Mouse (Mus musculus): ENCODE results near the gene Tfap4. TPM values are rescaled to one million over a fixed set of nuclear protein-coding genes. Genes with fewer than 3 reads are reported as not detected.
"Not testable (repeated sequence)": the region's sequence is repeated elsewhere in the genome, so short reads cannot be mapped to it uniquely, and the experiment has no call there.

Tfap4 gene
- polyA plus RNA-seq, 1 experiment from 2014 or later, result 32.6 TPM

DNA sequence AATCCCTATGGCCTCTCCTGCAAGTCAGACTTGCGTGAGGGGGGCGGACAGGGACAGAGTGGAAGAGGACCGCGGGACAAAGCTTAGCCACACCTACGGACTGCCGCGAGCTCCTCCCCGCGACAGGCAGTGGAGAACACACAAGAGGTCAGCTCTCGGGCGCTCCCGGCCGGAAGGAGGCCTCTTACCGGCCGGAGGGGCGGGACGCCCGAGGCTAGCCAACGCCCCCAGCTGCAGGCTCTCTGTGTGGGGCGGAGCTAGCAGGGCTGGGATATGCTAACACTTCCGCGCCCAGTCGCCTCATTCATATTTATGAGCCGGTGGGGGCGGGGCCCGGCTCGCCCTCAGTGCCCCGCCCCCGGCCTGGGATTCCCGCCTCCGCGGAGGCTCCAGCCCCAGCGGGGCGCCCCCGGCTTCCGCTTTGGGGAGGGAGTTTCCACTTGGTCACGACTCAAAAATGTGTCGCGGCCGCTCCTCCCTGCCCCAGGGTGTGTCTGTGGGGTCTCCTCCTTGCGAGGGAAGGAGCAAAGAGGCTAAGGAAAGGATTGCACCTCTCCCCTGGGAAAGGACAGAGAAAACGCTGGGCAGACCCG, 27.0 kb upstream of the Tfap4 start:
- peak overlapping the region; percentile 90 for H3K27ac ChIP-seq (replicated peaks)
- peaks cover 13% of the 10 kb centered on the region for H3K36me3 ChIP-seq
- peaks cover 24% of the 10 kb centered on the region for H3K4me1 ChIP-seq
- WGBS, result under 1% methylated on average over 43 of the region's 43 CpGs
- no peaks in the 10 kb centered on the region for H3K9me3 ChIP-seq (replicated peaks)
- H3K4me3 ChIP-seq, result peak overlapping the region; percentile 50
- H3K27me3 ChIP-seq (ENCODE audit: low read depth, poor library complexity, severe bottlenecking), result no peaks in the 10 kb centered on the region
- DNase-seq (ENCODE audit: low spot score), result peak; percentile 98

DNA sequence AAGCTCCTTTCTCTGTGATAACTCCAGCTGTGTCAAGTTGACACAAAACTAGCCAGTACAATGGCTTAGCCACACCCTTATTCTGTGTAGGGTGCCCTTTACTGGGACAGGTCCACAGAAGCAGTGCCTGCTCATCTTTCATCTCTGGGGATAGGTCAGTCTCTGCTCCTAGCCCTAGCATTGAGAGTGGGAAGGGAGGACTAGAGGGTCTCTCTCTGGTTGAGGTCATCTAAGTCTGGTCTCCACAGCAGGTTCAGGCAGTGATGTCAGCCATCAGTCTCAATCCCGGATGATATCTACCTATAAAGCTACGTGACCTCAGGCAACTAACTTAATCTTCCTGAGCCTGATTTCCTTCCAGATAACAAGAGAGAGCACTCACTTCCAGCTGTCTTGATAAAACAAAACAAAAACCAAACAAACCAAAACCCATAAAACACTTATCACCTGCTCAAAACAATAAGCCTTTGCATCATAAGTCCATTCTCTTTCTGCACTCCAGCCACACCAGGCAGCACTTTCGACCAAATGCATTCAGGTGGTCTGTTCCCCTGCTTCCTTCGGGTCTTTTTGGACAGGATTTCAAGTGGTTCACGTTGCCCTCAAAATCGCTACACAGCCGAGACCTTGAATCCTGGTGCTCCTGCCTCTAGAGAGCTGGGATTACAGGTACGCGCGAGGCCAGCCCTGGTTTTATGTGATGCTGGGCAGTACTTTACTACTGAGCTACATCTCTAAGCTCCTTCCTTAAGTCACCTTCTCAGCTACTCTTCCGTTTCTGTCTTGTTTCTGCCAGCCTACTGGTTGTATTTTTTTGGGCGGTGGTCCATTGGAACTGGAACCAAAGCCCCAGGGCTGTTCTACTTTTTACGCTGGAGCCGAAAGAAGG, 26.2 kb upstream of the Tfap4 start:
- Histone ChIP-seq H3K4me1 (peaks cover 24% of the 10 kb centered on the region), H3K9me3 (replicated peaks) (no peaks in the 10 kb centered on the region), H3K27ac (replicated peaks) (peak overlapping the region; percentile 90), H3K4me3 (peak overlapping the region; percentile 50), H3K36me3 (peaks cover 10% of the 10 kb centered on the region), H3K27me3 (ENCODE audit: low read depth, poor library complexity, severe bottlenecking) (no peaks in the 10 kb centered on the region)
- WGBS, result 10% methylated on average over 14 of the region's 14 CpGs
- DNase-seq (ENCODE audit: low spot score), result no peak

DNA sequence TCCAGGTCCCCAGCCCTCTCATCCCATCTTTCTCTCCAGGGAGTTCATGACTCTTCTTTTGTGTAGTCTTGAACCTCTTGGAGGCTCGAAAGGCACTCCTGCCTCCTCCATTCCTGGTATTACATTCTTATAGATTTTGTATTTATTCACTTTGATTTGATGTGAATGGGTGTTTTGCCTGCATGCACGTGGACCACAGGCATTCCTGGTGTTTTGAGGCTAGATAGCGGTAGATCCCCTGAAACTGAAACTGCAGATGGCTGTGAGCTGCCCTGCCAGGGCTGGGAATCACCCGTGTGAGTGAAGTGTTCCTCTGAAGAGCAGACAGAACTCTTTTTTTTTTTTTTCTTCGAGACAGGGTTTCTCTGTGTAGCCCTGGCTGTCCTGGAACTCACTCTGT, 24.8 kb upstream of the Tfap4 start:
- H3K4me3 ChIP-seq, result no peak overlapping the region
- no peak for DNase-seq (ENCODE audit: low spot score)
- peaks cover 24% of the 10 kb centered on the region for H3K4me1 ChIP-seq
- no peak overlapping the region for H3K27ac ChIP-seq (replicated peaks)
- H3K9me3 ChIP-seq (replicated peaks), result no peaks in the 10 kb centered on the region
- no peaks in the 10 kb centered on the region for H3K36me3 ChIP-seq
- 77% methylated on average over 5 of the region's 5 CpGs for WGBS
- no peaks in the 10 kb centered on the region for H3K27me3 ChIP-seq (ENCODE audit: low read depth, poor library complexity, severe bottlenecking)

DNA sequence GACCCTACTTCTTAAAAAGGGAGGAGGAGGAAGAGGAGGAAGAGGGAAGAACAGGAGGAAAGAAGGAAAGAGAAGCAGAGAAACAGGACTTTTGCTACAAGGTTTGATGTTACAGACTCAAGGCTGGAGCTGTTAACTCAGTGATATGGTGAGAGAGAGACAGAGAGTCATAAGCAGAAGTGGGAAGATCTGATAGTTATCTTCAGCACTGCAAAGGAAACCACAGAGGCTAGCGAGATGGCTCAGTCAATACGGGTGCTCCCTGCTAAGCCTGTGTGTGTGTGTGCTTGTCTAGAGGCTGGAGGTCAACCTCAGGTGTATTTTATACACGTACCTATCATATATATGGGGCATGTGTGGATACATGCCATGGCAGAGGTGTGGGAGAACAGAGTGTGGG, 24.2 kb upstream of the Tfap4 start:
- Histone ChIP-seq H3K4me1 (peaks cover 24% of the 10 kb centered on the region), H3K36me3 (no peaks in the 10 kb centered on the region), H3K27me3 (ENCODE audit: low read depth, poor library complexity, severe bottlenecking) (no peaks in the 10 kb centered on the region), H3K4me3 (no peak overlapping the region), H3K27ac (replicated peaks) (no peak overlapping the region), H3K9me3 (replicated peaks) (no peaks in the 10 kb centered on the region)
- DNase-seq (ENCODE audit: low spot score), result no peak
- WGBS, result 79% methylated on average over 3 of the region's 3 CpGs

DNA sequence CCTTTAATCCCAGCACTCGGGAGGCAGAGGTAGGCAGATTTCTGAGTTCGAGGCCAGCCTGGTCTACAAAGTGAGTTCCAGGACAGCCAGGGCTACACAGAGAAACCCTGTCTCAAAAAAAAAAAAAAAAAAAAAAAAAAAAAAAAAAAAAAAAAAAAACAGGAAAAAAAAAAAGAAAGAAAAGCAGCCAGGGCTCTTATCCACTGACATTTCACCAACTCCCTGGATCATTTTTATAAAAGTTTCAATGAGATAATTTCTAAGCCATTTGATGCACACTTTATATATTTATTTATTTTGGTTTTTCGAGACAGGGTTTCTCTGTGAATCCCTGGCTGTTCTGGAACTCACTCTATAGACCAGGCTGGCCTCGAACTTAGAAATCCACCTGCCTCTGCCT, 21.5 kb upstream of the Tfap4 start:
- not testable (repeated sequence) for H3K27me3 ChIP-seq (ENCODE audit: low read depth, poor library complexity, severe bottlenecking); H3K36me3 ChIP-seq; H3K9me3 ChIP-seq (replicated peaks); H3K4me3 ChIP-seq; DNase-seq (ENCODE audit: low spot score); H3K27ac ChIP-seq (replicated peaks); H3K4me1 ChIP-seq
- WGBS, result 81% methylated on average over 4 of the region's 4 CpGs

DNA sequence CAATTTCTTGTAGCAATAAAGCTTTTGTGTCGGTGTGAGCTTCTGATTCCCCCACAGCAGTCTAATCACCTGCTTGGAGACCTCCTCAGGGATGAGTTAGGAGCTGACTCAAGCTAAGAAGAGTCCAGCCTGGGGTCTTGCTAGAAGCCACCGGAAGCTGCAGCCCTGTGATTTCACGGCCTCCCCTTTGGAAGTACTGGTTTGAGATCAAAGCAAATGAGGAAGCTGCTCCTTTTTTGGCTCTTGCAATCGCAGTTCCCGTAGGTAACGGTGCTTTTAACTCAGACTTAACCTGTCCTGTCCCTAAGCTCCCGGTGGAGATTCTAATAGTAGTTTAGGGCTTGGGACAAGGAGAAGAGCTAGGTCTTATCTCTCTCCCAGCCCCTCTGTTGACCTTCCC, 19.0 kb upstream of the Tfap4 start:
- H3K9me3 ChIP-seq (replicated peaks), result no peaks in the 10 kb centered on the region
- no peak for DNase-seq (ENCODE audit: low spot score)
- no peak overlapping the region for H3K4me3 ChIP-seq
- H3K27me3 ChIP-seq (ENCODE audit: low read depth, poor library complexity, severe bottlenecking), result no peaks in the 10 kb centered on the region
- peaks cover 5% of the 10 kb centered on the region; the same call in 1 of the 2 replicates for H3K4me1 ChIP-seq
- no peaks in the 10 kb centered on the region for H3K36me3 ChIP-seq
- 72% methylated on average over 7 of the region's 7 CpGs for WGBS
- H3K27ac ChIP-seq (replicated peaks), result no peak overlapping the region

DNA sequence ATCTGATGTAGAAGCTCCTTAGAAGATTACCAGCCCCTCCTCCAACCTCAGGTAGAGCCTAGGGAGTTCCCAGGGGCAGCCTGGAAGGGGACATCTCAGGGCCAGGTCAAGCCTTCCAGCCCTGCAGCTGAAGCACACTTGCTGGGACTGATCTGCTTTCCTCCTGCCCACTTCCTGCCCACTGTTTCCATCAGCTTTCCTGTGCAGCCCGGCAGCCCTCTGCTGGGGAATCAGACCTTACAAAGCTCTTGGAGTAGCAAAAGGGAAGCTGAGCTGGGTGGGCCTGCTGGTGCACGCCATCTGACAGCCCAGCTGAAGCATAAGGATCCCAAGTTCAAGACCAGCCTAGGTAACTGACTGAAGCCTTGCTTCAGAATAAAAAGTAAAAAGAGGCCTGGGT, 17.2 kb upstream of the Tfap4 start:
- no peak overlapping the region for H3K27ac ChIP-seq (replicated peaks)
- H3K9me3 ChIP-seq (replicated peaks), result no peaks in the 10 kb centered on the region
- no peak for DNase-seq (ENCODE audit: low spot score)
- no peaks in the 10 kb centered on the region for H3K27me3 ChIP-seq (ENCODE audit: low read depth, poor library complexity, severe bottlenecking)
- H3K36me3 ChIP-seq, result no peaks in the 10 kb centered on the region
- no peak overlapping the region for H3K4me3 ChIP-seq
- WGBS, result 63% methylated on average over 2 of the region's 2 CpGs
- peaks cover 5% of the 10 kb centered on the region; the same call in 1 of the 2 replicates for H3K4me1 ChIP-seq

DNA sequence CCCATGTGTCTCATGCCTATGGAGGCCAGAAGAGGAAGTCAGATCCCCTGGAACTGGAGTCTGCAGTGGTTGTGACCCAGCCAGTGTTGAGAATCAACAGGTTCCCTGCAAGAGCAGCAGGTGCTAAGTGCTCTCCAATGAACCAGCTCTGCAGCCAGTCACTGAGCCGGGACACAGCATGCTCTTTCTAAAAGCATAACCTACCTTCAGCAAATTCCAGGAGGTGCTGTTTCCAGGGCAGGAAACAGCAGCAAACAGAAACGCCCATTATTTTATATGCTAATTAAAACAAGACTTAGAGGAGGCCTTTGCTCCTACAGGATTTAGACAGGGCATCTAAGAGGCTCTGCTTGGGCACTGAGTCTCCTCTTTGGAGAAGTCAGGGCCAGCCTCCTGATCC, 16.4 kb upstream of the Tfap4 start:
- Histone ChIP-seq H3K9me3 (replicated peaks) (no peaks in the 10 kb centered on the region), H3K4me1 (peaks cover 7% of the 10 kb centered on the region), H3K4me3 (no peak overlapping the region), H3K27me3 (ENCODE audit: low read depth, poor library complexity, severe bottlenecking) (no peaks in the 10 kb centered on the region), H3K27ac (replicated peaks) (no peak overlapping the region), H3K36me3 (no peaks in the 10 kb centered on the region)
- WGBS, result 49% methylated on average over 2 of the region's 2 CpGs
- no peak for DNase-seq (ENCODE audit: low spot score)

DNA sequence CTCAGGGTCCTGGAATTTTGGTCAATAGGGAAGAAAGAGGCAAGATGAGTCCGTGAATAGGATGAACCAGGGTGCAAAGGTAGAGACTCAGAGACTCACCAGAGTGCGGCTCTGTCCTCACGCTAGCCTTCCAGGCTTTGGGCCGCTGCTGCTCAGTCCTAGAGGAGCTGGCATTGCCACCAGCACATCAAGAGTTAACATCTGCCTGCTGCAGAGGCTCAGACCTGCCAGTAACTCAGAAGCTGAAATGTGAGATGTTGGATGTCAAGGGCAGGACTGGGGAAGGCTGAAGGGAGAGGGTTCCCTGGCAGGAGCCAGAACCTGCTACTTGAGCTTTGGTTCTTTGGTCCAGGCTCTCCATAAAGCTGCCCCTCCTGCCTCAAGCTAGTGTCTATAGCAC, 11.1 kb upstream of the Tfap4 start:
- Histone ChIP-seq H3K36me3 (no peaks in the 10 kb centered on the region), H3K27me3 (ENCODE audit: low read depth, poor library complexity, severe bottlenecking) (no peaks in the 10 kb centered on the region), H3K4me1 (peaks cover 10% of the 10 kb centered on the region), H3K27ac (replicated peaks) (no peak overlapping the region), H3K4me3 (no peak overlapping the region), H3K9me3 (replicated peaks) (no peaks in the 10 kb centered on the region)
- whole genome bisulfite sequencing, result 53% methylated on average over 4 of the region's 4 CpGs
- DNase-seq (ENCODE audit: low spot score), result no peak

DNA sequence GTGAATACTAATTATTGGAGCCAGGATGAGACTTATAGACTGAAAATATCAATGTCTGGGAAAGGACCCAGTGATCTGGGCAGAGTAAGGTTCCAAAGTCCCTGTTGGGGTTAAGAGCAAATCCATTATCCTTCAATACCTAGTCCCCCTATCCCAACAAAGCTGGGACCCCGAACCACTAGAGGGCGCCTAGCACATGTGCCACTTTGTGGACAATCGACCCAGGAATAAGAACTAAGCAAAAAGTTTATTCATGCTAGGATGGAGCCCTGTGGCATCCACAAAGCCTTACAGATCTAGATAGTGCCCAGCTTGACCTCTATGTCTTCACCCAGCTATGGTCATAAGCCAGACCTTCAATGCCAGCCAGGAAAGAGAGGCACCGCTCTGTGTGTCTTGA, 8.3 kb upstream of the Tfap4 start:
- H3K27ac ChIP-seq (replicated peaks), result peak overlapping the region; percentile 46; the same call in 1 of the 2 replicates
- H3K27me3 ChIP-seq (ENCODE audit: low read depth, poor library complexity, severe bottlenecking), result no peaks in the 10 kb centered on the region
- no peaks in the 10 kb centered on the region for H3K36me3 ChIP-seq
- peaks cover 10% of the 10 kb centered on the region for H3K4me1 ChIP-seq
- no peak overlapping the region for H3K4me3 ChIP-seq
- no peaks in the 10 kb centered on the region for H3K9me3 ChIP-seq (replicated peaks)
- DNase-seq (ENCODE audit: low spot score), result peak; percentile 84
- WGBS, result 19% methylated on average over 4 of the region's 4 CpGs

DNA sequence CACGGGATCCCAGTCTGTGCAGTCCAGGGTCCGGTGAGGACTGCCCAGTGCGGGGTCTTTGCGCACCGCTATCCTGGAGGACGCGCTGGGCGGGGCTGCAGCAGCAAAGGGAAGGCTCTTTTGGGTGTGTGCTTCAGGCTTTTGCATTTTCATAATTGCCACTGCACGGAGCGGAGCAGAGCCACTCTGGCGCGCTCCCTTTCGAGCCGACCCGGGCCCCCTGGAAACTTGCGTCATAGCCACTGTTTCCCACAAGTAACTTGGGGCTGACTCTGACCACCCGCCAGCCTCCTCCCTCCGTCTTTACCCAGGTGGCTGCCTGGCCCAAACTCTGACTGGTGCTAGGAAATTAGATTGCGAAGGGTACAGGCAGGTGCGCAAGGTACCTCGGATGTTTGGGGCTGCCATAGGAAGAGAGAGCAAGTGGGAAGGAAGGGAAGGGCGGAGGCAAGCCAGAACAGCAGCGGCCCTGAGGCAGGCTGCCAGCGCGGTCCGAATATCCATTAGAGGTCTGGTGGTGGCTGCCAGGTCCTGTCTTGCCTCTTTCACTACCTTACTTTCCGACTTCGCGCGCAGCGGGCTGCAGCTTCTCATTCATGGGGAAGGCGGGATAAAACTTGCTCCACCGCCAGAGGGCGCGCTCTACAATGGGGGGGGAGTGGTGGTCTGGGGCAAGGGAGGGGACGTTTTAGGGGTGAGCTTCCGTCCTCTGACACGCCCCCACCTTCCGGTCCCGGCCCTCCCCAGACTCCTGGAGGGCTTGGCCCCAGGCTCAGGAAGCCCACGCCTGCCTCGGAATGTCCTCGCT, 695 bp upstream of the Tfap4 start:
- peak; percentile 73 for DNase-seq (ENCODE audit: low spot score)
- WGBS, result 2% methylated on average over 43 of the region's 43 CpGs
- Histone ChIP-seq H3K9me3 (replicated peaks) (0 out of 2 replicates have a peak, but pooled peaks cover 4% of the 10 kb centered on the region), H3K36me3 (peaks cover 15% of the 10 kb centered on the region), H3K4me1 (peaks cover 24% of the 10 kb centered on the region), H3K4me3 (peak overlapping the region; percentile 68), H3K27ac (replicated peaks) (peak overlapping the region; percentile 97), H3K27me3 (ENCODE audit: low read depth, poor library complexity, severe bottlenecking) (0 out of 2 replicates have a peak, but pooled peaks cover 4% of the 10 kb centered on the region)

DNA sequence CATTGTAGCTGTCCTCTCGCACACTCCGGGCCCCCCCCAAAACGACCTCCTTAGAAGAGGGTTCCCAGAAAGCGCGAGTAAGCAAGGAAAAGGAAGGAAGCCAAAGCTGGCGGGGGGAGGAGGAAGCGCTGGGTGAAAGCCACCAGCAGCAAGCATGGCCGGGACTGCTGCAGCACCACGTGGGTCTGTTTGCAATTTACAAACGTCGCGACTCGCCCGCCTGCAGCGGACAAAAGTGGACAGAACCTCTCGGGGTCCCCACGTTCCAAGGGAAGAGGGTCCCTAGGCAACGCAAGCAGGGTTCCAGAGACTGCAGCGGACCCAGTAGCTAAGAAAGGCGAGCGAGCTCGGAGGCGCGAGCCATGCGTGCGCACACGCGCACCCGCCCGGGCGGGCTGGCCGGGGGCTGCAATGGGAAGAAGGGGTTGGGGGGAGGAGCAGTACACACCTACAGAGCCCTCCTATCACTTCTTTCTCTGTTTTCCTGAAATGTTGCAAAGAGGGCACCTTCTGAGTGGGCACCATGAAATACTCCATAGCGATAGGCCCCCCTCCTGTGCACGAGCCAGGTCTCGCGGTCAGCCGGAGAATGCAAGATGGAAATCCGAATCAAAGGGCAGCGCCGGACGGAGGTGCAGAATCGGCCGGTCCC, 548 bp downstream of the Tfap4 start:
- Histone ChIP-seq H3K4me3 (peak overlapping the region; percentile 68), H3K4me1 (peaks cover 24% of the 10 kb centered on the region), H3K27me3 (ENCODE audit: low read depth, poor library complexity, severe bottlenecking) (0 out of 2 replicates have a peak, but pooled peaks cover 4% of the 10 kb centered on the region), H3K9me3 (replicated peaks) (0 out of 2 replicates have a peak, but pooled peaks cover 4% of the 10 kb centered on the region), H3K36me3 (peaks cover 21% of the 10 kb centered on the region), H3K27ac (replicated peaks) (peak overlapping the region; percentile 97)
- DNase-seq (ENCODE audit: low spot score), result peak; percentile 79
- WGBS, result under 1% methylated on average over 43 of the region's 43 CpGs

Data from midbrain, embryonic 10.5 days (tissue).